Mouse (Mus musculus) MEL (cell line): ENCODE data around the gene Faap24. TPM values are rescaled to one million over a fixed set of nuclear protein-coding genes. Genes with fewer than 3 reads are reported as not detected.

Experiments used
- DNase-seq: peaks from one replicate; pipeline ENCODE4 v3.0.0; 2011; ENCODE audit warnings: low read depth, low spot score
- H3K27ac ChIP-seq: 2 replicates; pipeline ENCODE4 v1.5.1; 2012; ENCODE audit warnings: low read depth, mild to moderate bottlenecking, control low read depth, low read length, moderate library complexity; ENCODE audit not compliant: control insufficient read depth
- H3K27me3 ChIP-seq, 2 experiments: fragments of 150-350 bp in 1 of 2; sonication (generic) in 1 of 2; 2 replicates each; pipeline ENCODE4 v1.6.1; 2012; ENCODE audit warnings: low read length in 2 of 2, mild to moderate bottlenecking in 2 of 2, improper control_type of control experiment in 1 of 2, moderate library complexity in 1 of 2; ENCODE audit not compliant: insufficient read depth in 2 of 2, control insufficient read depth in 1 of 2
- H3K36me3 ChIP-seq, 2 experiments: 2 replicates each; pipeline ENCODE4 v1.6.1; 2012 to 2014; ENCODE audit warnings: low read length in 2 of 2, improper control_type of control experiment in 1 of 2, inconsistent platforms in 1 of 2, mild to moderate bottlenecking in 1 of 2; ENCODE audit not compliant: insufficient read depth in 2 of 2, control insufficient read depth in 1 of 2
- H3K4me1 ChIP-seq, 2 experiments: fragments of 150-350 bp in 1 of 2; sonication (generic) in 1 of 2; 2 replicates each; pipeline ENCODE4 v1.6.1; 2012; ENCODE audit warnings: low read length in 2 of 2, improper control_type of control experiment in 1 of 2, mild to moderate bottlenecking in 1 of 2; ENCODE audit not compliant: insufficient read depth in 2 of 2, control insufficient read depth in 1 of 2
- H3K4me3 ChIP-seq, 2 experiments: fragments of 150-350 bp in 1 of 2; sonication (generic) in 1 of 2; 2 replicates each; pipeline ENCODE4 v1.5.1; 2012; ENCODE audit warnings: low read depth in 2 of 2, low read length in 2 of 2, mild to moderate bottlenecking in 2 of 2, moderate library complexity in 2 of 2, control low read depth in 1 of 2, improper control_type of control experiment in 1 of 2; ENCODE audit not compliant: control insufficient read depth in 1 of 2, insufficient read depth in 1 of 2
- H3K79me2 ChIP-seq: 2 replicates; pipeline ENCODE4 v1.6.1; 2012; ENCODE audit warnings: mild to moderate bottlenecking, low read length, moderate library complexity; ENCODE audit not compliant: control insufficient read depth, poor library complexity, insufficient read depth
- H3K9ac ChIP-seq: 2 replicates; pipeline ENCODE4 v1.6.1; 2012; ENCODE audit warnings: low read depth, mild to moderate bottlenecking, control low read depth, low read length, moderate library complexity; ENCODE audit not compliant: control insufficient read depth, poor library complexity, severe bottlenecking
- H3K9me3 ChIP-seq: fragments of 150-350 bp; sonication (generic); replicated peaks from 2 replicates; pipeline ENCODE4 v1.6.1; 2012; ENCODE audit warnings: mild to moderate bottlenecking, low read length, improper control_type of control experiment, moderate library complexity; ENCODE audit not compliant: insufficient read depth
- CHD2 ChIP-seq: IDR thresholded peaks from 2 replicates; pipeline ENCODE4 v1.6.1; 2011; ENCODE audit warnings: low read length, improper control_type of control experiment
- ELF1 ChIP-seq: IDR thresholded peaks from 2 replicates; pipeline ENCODE4 v1.6.1; 2014; ENCODE audit warnings: low read depth, mild to moderate bottlenecking, inconsistent platforms, low read length, improper control_type of control experiment, moderate library complexity
- EP300 ChIP-seq, 2 experiments: IDR thresholded peaks; 2 replicates each; pipeline ENCODE4 v1.6.1; 2011; ENCODE audit warnings: improper control_type of control experiment in 2 of 2, low read length in 2 of 2, low read depth in 1 of 2, mild to moderate bottlenecking in 1 of 2
- GATA1 ChIP-seq: IDR thresholded peaks from 2 replicates; pipeline ENCODE4 v1.6.1; 2011; ENCODE audit warnings: low read depth, low read length, improper control_type of control experiment
- HCFC1 ChIP-seq: IDR thresholded peaks from 2 replicates; pipeline ENCODE4 v1.6.1; 2012; ENCODE audit warnings: low read depth, mild to moderate bottlenecking, inconsistent platforms, low read length, improper control_type of control experiment, moderate library complexity
- JUND ChIP-seq: IDR thresholded peaks from 2 replicates; pipeline ENCODE4 v1.6.1; 2011; ENCODE audit warnings: low read depth, mild to moderate bottlenecking, improper control_type of control experiment, low read length
- KAT2A ChIP-seq: conservative IDR thresholded peaks from 2 replicates; pipeline ENCODE4 v1.6.1; 2012; ENCODE audit warnings: low read depth, low read length, improper control_type of control experiment, inconsistent platforms
- MAZ ChIP-seq: IDR thresholded peaks from 2 replicates; pipeline ENCODE4 v1.6.1; 2012; ENCODE audit warnings: low read depth, mild to moderate bottlenecking, inconsistent platforms, low read length, improper control_type of control experiment
- MXI1 ChIP-seq: IDR thresholded peaks from 2 replicates; pipeline ENCODE4 v1.6.1; 2011; ENCODE audit warnings: mild to moderate bottlenecking, low read depth, low read length, improper control_type of control experiment
- MYB ChIP-seq: IDR thresholded peaks from 2 replicates; pipeline ENCODE4 v1.6.1; 2011; ENCODE audit warnings: mild to moderate bottlenecking, low read depth, low read length, improper control_type of control experiment
- MYC ChIP-seq: IDR thresholded peaks from 2 replicates; pipeline ENCODE4 v1.6.1; 2011; ENCODE audit warnings: low read depth, mild to moderate bottlenecking, low read length, improper control_type of control experiment, moderate library complexity
- NRF1 ChIP-seq: IDR thresholded peaks from 2 replicates; pipeline ENCODE4 v1.6.1; 2014; ENCODE audit warnings: low read depth, mild to moderate bottlenecking, inconsistent platforms, low read length, improper control_type of control experiment, moderate library complexity; ENCODE audit not compliant: poor library complexity, insufficient read depth, severe bottlenecking
- POLR2AphosphoS2 ChIP-seq: IDR thresholded peaks from 2 replicates; pipeline ENCODE4 v1.6.1; 2011; ENCODE audit warnings: low read length, improper control_type of control experiment
- SIN3A ChIP-seq: IDR thresholded peaks from 2 replicates; pipeline ENCODE4 v1.6.1; 2012; ENCODE audit warnings: low read length, improper control_type of control experiment, inconsistent platforms
- SMC3 ChIP-seq: IDR thresholded peaks from 2 replicates; pipeline ENCODE4 v1.6.1; 2011; ENCODE audit warnings: low read depth, low read length, improper control_type of control experiment
- USF1 ChIP-seq: IDR thresholded peaks from 2 replicates; pipeline ENCODE4 v1.6.1; 2014; ENCODE audit warnings: low read depth, mild to moderate bottlenecking, inconsistent platforms, low read length, improper control_type of control experiment, moderate library complexity
- ZC3H11A ChIP-seq: IDR thresholded peaks from 2 replicates; pipeline ENCODE4 v1.6.1; 2012; ENCODE audit warnings: low read depth, mild to moderate bottlenecking, inconsistent platforms, low read length, improper control_type of control experiment
- ZMIZ1 ChIP-seq: IDR thresholded peaks from 2 replicates; pipeline ENCODE4 v1.6.1; 2012; ENCODE audit warnings: low read depth, mild to moderate bottlenecking, inconsistent platforms, low read length, improper control_type of control experiment, moderate library complexity
- polyA plus RNA-seq, 2 experiments: library from polyadenylated mRNA; stranded (reverse) in 1 of 2; unstranded in 1 of 2; fragments of >175 nt in 1 of 2; fragments of >200 nt in 1 of 2; gene quantifications; 2 replicates each; pipeline versions ENCODE4 v1.2.1 to v1.2.4; 2012; ENCODE audit warnings: low replicate concordance in 2 of 2, low read depth in 1 of 2; ENCODE audit not compliant: insufficient read length in 2 of 2, insufficient read depth in 1 of 2, missing spikeins in 1 of 2
- total RNA-seq: library from RNA; depleted of rRNA; stranded (reverse); fragments of 300-350 nt; gene quantifications from 2 replicates; pipeline ENCODE4 v1.2.3, GENCODE M21; 2012

The Faap24 gene
- total and polyA plus RNA-seq, 3 experiments: 15.3 to 26.7 TPM; not detected in 1

DNA sequence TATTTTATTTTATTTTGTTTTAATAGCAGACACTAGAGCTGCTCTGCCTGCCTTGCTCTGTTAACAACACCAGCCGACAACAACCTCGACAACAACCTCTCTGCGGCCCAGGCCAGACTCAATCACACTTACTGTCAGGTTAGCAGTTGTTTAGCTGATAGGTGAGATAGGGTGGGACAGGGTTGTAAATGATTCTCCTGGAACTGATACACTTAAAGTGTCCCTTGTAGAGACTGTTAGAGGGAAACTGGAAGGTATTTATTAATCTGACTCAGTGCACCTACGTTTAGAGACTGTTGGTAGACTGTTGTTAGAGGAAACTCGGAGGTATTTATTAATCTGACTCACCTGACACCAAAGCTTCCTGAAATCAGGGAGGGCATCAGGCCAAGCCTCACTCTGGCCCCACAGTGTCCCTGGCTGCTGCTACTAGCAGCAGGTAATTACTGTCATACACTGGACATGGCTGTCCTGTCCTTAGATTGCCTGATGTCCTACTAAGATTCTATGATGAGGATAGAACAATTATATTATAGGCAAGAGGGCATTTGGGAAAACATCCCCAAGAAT lies 41.2 kb downstream of the Faap24 start:
- TF ChIP-seq KAT2A (no peak), MAZ (no peak), CHD2 (no peak), SIN3A (no peak), ZMIZ1 (no peak)
- H3K9ac ChIP-seq: no peak overlapping the region
- no peak overlapping the region for H3K27ac ChIP-seq
- no peak for DNase-seq
- no peaks in the 10 kb centered on the region for H3K4me1 ChIP-seq
- no peaks in the 10 kb centered on the region for H3K36me3 ChIP-seq
- no peak overlapping the region for H3K4me3 ChIP-seq
- H3K27me3 ChIP-seq: no peaks in the 10 kb centered on the region
- no peaks in the 10 kb centered on the region for H3K79me2 ChIP-seq
- no peaks in the 10 kb centered on the region for H3K9me3 ChIP-seq

DNA sequence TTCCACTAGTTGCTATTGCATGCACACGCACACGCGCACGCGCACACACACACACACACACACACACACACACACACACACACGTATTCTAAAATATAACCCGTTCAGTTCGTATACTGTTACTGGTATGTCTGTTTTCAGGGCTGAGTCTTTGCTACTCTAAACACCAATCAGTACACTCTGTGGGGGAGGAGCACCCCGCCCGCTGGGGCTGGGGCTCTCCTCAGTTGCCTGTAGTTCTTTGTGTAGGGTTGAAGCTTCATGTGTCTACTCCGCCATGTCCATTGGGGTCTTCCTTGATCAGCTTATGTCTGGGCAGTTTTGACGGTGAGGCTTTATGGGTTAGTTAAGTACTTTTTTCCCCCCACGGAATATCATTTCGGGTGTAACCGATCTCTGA lies 43.3 kb downstream of the Faap24 start:
- no peak overlapping the region for H3K4me3 ChIP-seq
- TF ChIP-seq ZC3H11A (no peak), MYB (no peak), ELF1 (no peak), EP300 (IDR thresholded peaks at IDR 0.05; ENCODE audit: low read depth in 1 of 2, low read length in 2 of 2) (no peak), GATA1 (no peak), JUND (no peak), USF1 (no peak), NRF1 (no peak), POLR2AphosphoS2 (no peak), MXI1 (no peak), MYC (no peak), SMC3 (no peak), HCFC1 (no peak)
- TF ChIP-seq, all 39 proteins: peak for 0
- Histone ChIP-seq H3K9me3 (no peaks in the 10 kb centered on the region), H3K4me1 (no peaks in the 10 kb centered on the region), H3K27ac (no peak overlapping the region), H3K36me3 (no peaks in the 10 kb centered on the region), H3K9ac (no peak overlapping the region), H3K79me2 (no peaks in the 10 kb centered on the region), H3K27me3 (no peaks in the 10 kb centered on the region)
- DNase-seq: no peak
